Mouse (Mus musculus) heart, embryonic 12.5 days (tissue): ENCODE data around the gene Atp1b2. TPM values are rescaled to one million over a fixed set of nuclear protein-coding genes. Genes with fewer than 3 reads are reported as not detected.
A peak's percentile ranks its signal among the peaks of the same experiment; 100 is the strongest.

Source experiments
- ATAC-seq: fragments of 200-750 bp; cut with Nextera tagmentation; 2 replicates; pipeline ENCODE4 v1.8.0; 2017; ENCODE audit warnings: moderate TSS enrichment, moderate library complexity; ENCODE audit not compliant: insufficient number of reproducible peaks, low FRiP score
- H3K27ac ChIP-seq: fragments of 300-500 bp; sonication (generic); 2 replicates; pipeline ENCODE4 v1.5.1; 2016; ENCODE audit warnings: mild to moderate bottlenecking, moderate library complexity; ENCODE audit not compliant: poor library complexity, severe bottlenecking
- H3K27me3 ChIP-seq: fragments of 300-500 bp; sonication (generic); replicated peaks from 2 replicates; pipeline ENCODE4 v1.6.1; 2016; ENCODE audit warnings: mild to moderate bottlenecking, moderate library complexity
- H3K36me3 ChIP-seq: fragments of 300-500 bp; sonication (generic); 2 replicates; pipeline ENCODE4 v1.6.1; 2016; ENCODE audit warnings: mild to moderate bottlenecking, moderate library complexity
- H3K4me1 ChIP-seq: fragments of 300-500 bp; sonication (generic); replicated peaks from 2 replicates; pipeline ENCODE4 v1.6.1; 2016; ENCODE audit warnings: mild to moderate bottlenecking
- H3K4me2 ChIP-seq: fragments of 300-500 bp; sonication (generic); 2 replicates; pipeline ENCODE4 v1.6.1; 2016; ENCODE audit warnings: mild to moderate bottlenecking, moderate library complexity
- H3K4me3 ChIP-seq: fragments of 300-500 bp; sonication (generic); 2 replicates; pipeline ENCODE4 v1.5.1; 2016; ENCODE audit warnings: mild to moderate bottlenecking
- H3K9ac ChIP-seq: fragments of 300-500 bp; sonication (generic); 2 replicates; pipeline ENCODE4 v1.6.1; 2016; ENCODE audit warnings: mild to moderate bottlenecking, moderate library complexity
- H3K9me3 ChIP-seq: fragments of 300-500 bp; sonication (generic); replicated peaks from 2 replicates; pipeline ENCODE4 v1.6.1; 2016; ENCODE audit warnings: mild to moderate bottlenecking, moderate library complexity
- WGBS: fragments of 180-500 bp; shearing (Covaris S2); methylation state at CpG from one replicate; pipeline ENCODE4 v1.1.7; 2016; 5-methylcytosine and 5-hydroxymethylcytosine counted together
- polyA plus RNA-seq: library from polyadenylated mRNA; unstranded; fragments of >200 nt; fragmentation: Nextera tagmentation; extraction: Ambion mirVana; gene quantifications from 2 replicates; pipeline ENCODE4 v1.2.1, GENCODE M21; 2016

The Atp1b2 gene
- polyA plus RNA-seq, 1 experiment from 2014 or later = 30.9 TPM

GRCm38 (mm10) chr11:69591899-69592637, 13.7 kb downstream of the Atp1b2 start:
- Histone ChIP-seq H3K4me1 (no peaks in the 10 kb centered on the region), H3K4me3 (no peak overlapping the region), H3K36me3 (peaks cover 64% of the 10 kb centered on the region), H3K27ac (no peak overlapping the region), H3K4me2 (no peak overlapping the region), H3K9me3 (no peaks in the 10 kb centered on the region), H3K27me3 (no peaks in the 10 kb centered on the region), H3K9ac (0 out of 2 replicates have a peak overlapping the region, but pooled peaks have one; percentile 41)
- no peak for ATAC-seq
- 74% methylated on average over 7 of the region's 7 CpGs for WGBS

- Histone ChIP-seq H3K9ac (no peak overlapping the region), H3K4me2 (no peak overlapping the region), H3K9me3 (no peaks in the 10 kb centered on the region), H3K36me3 (peaks cover 67% of the 10 kb centered on the region), H3K4me1 (no peaks in the 10 kb centered on the region), H3K27me3 (no peaks in the 10 kb centered on the region), H3K27ac (no peak overlapping the region), H3K4me3 (no peak overlapping the region)
- ATAC-seq = no peak
- 85% methylated on average over 3 of the region's 3 CpGs for WGBS
These were observed 14.3 kb downstream of the Atp1b2 start for GRCm38 (mm10) chr11:69591424-69591823.

- Histone ChIP-seq H3K36me3 (peaks cover 67% of the 10 kb centered on the region), H3K27me3 (no peaks in the 10 kb centered on the region), H3K4me2 (no peak overlapping the region), H3K9me3 (no peaks in the 10 kb centered on the region), H3K4me3 (no peak overlapping the region), H3K9ac (no peak overlapping the region), H3K4me1 (peaks cover 6% of the 10 kb centered on the region), H3K27ac (no peak overlapping the region)
- ATAC-seq = no peak
- WGBS = 89% methylated on average over 8 of the region's 8 CpGs
These were observed 15.1 kb downstream of the Atp1b2 start for GRCm38 (mm10) chr11:69590622-69591021.

- 83% methylated on average over 22 of the region's 22 CpGs for WGBS
- Histone ChIP-seq H3K4me1 (peaks cover 17% of the 10 kb centered on the region), H3K4me3 (no peak overlapping the region), H3K27ac (no peak overlapping the region), H3K9ac (no peak overlapping the region), H3K9me3 (no peaks in the 10 kb centered on the region), H3K36me3 (peaks cover 67% of the 10 kb centered on the region), H3K4me2 (no peak overlapping the region), H3K27me3 (no peaks in the 10 kb centered on the region)
- peak; percentile 21; the same call in 1 of the 2 replicates for ATAC-seq
These were observed 16.4 kb downstream of the Atp1b2 start for GRCm38 (mm10) chr11:69589207-69589834.

GRCm38 (mm10) chr11:69585718-69586325, 19.9 kb downstream of the Atp1b2 start:
- peaks cover 47% of the 10 kb centered on the region for H3K36me3 ChIP-seq
- H3K9me3 ChIP-seq = no peaks in the 10 kb centered on the region
- H3K4me3 ChIP-seq = no peak overlapping the region
- no peak overlapping the region for H3K4me2 ChIP-seq
- 59% methylated on average over 7 of the region's 7 CpGs for WGBS
- no peak overlapping the region for H3K27ac ChIP-seq
- H3K27me3 ChIP-seq = no peaks in the 10 kb centered on the region
- no peak overlapping the region for H3K9ac ChIP-seq
- peak; percentile 53; the same call in 1 of the 2 replicates for ATAC-seq
- H3K4me1 ChIP-seq = peaks cover 27% of the 10 kb centered on the region

GRCm38 (mm10) chr11:69584937-69585336, 20.8 kb downstream of the Atp1b2 start:
- ATAC-seq = no peak
- Histone ChIP-seq H3K27me3 (no peaks in the 10 kb centered on the region), H3K9me3 (no peaks in the 10 kb centered on the region), H3K27ac (no peak overlapping the region), H3K4me2 (no peak overlapping the region), H3K4me1 (peaks cover 27% of the 10 kb centered on the region), H3K36me3 (peaks cover 38% of the 10 kb centered on the region), H3K4me3 (no peak overlapping the region), H3K9ac (no peak overlapping the region)
- 91% methylated on average over 13 of the region's 13 CpGs for WGBS

- H3K27ac ChIP-seq = no peak overlapping the region
- H3K36me3 ChIP-seq = peaks cover 29% of the 10 kb centered on the region
- peaks cover 27% of the 10 kb centered on the region for H3K4me1 ChIP-seq
These were observed 21.7 kb downstream of the Atp1b2 start for GRCm38 (mm10) chr11:69584008-69584407.

GRCm38 (mm10) chr11:69582230-69582805, 23.4 kb downstream of the Atp1b2 start:
- H3K4me3 ChIP-seq = peak overlapping the region; percentile 92
- peaks cover 39% of the 10 kb centered on the region for H3K4me1 ChIP-seq
- H3K4me2 ChIP-seq = peak overlapping the region; percentile 92
- no peak overlapping the region; the same call in 1 of the 2 replicates for H3K27ac ChIP-seq
- no peaks in the 10 kb centered on the region for H3K9me3 ChIP-seq
- H3K27me3 ChIP-seq = no peaks in the 10 kb centered on the region
- no peak for ATAC-seq
- peak overlapping the region; percentile 63 for H3K9ac ChIP-seq
- 58% methylated on average over 9 of the region's 9 CpGs for WGBS
- peaks cover 12% of the 10 kb centered on the region for H3K36me3 ChIP-seq

More at GRCm38 (mm10) chr11:69584008-69584407, 21.7 kb downstream of the Atp1b2 start:
- no peaks in the 10 kb centered on the region for H3K9me3 ChIP-seq
- ATAC-seq = no peak
- no peak overlapping the region for H3K9ac ChIP-seq
- H3K4me2 ChIP-seq = no peak overlapping the region
- WGBS = 80% methylated on average over 7 of the region's 7 CpGs
- no peaks in the 10 kb centered on the region for H3K27me3 ChIP-seq
- H3K4me3 ChIP-seq = no peak overlapping the region

GRCm38 (mm10) chr11:69581814-69582213, 23.9 kb downstream of the Atp1b2 start:
- peak overlapping the region; percentile 92 for H3K4me3 ChIP-seq
- H3K27ac ChIP-seq = peak overlapping the region; percentile 95
- WGBS = 1% methylated on average over 8 of the region's 8 CpGs
- H3K4me2 ChIP-seq = peak overlapping the region; percentile 92
- peaks cover 44% of the 10 kb centered on the region for H3K4me1 ChIP-seq
- no peak for ATAC-seq
- H3K9me3 ChIP-seq = no peaks in the 10 kb centered on the region
- peaks cover 7% of the 10 kb centered on the region for H3K36me3 ChIP-seq
- H3K27me3 ChIP-seq = no peaks in the 10 kb centered on the region
- peak overlapping the region; percentile 95 for H3K9ac ChIP-seq

GRCm38 (mm10) chr11:69581147-69581688, 24.5 kb downstream of the Atp1b2 start:
- no peaks in the 10 kb centered on the region for H3K9me3 ChIP-seq
- peak overlapping the region; percentile 95 for H3K27ac ChIP-seq
- H3K4me2 ChIP-seq = peak overlapping the region; percentile 92
- H3K4me1 ChIP-seq = peaks cover 44% of the 10 kb centered on the region
- WGBS = under 1% methylated on average over 36 of the region's 36 CpGs
- peak overlapping the region; percentile 92 for H3K4me3 ChIP-seq
- no peaks in the 10 kb centered on the region for H3K27me3 ChIP-seq
- H3K36me3 ChIP-seq = peaks cover 6% of the 10 kb centered on the region
- H3K9ac ChIP-seq = peak overlapping the region; percentile 95
- ATAC-seq = peak; percentile 88
